Mouse (Mus musculus): ENCODE data around the gene Mical2. TPM values are rescaled to one million over a fixed set of nuclear protein-coding genes. Genes with fewer than 3 reads are reported as not detected.

The Mical2 gene
- polyA plus RNA-seq, 1 experiment: not detected

GRCm38 (mm10) chr7:112336213-112336631 is 110.6 kb downstream of the Mical2 start:
- H3K4me3 ChIP-seq (replicated peaks): no peak overlapping the region
- TF ChIP-seq GATA1 (IDR thresholded peaks at IDR 0.05; ENCODE audit: low read length): no peak
- no peak for TF ChIP-seq TAL1 (IDR thresholded peaks at IDR 0.05; ENCODE audit: low read length)
- H3K36me3 ChIP-seq (ENCODE audit: control insufficient read depth): no peaks in the 10 kb centered on the region
- H3K9me3 ChIP-seq (ENCODE audit: control insufficient read depth, low read length): no peaks in the 10 kb centered on the region
- H3K27me3 ChIP-seq (ENCODE audit: control insufficient read depth): no peaks in the 10 kb centered on the region
- H3K4me1 ChIP-seq (ENCODE audit: control insufficient read depth): no peaks in the 10 kb centered on the region

GRCm38 (mm10) chr7:112336769-112337168 is 111.1 kb downstream of the Mical2 start:
- no peak for TF ChIP-seq TAL1 (IDR thresholded peaks at IDR 0.05; ENCODE audit: low read length)
- no peak for TF ChIP-seq GATA1 (IDR thresholded peaks at IDR 0.05; ENCODE audit: low read length)
- H3K4me1 ChIP-seq (ENCODE audit: control insufficient read depth): no peaks in the 10 kb centered on the region

GRCm38 (mm10) chr7:112337736-112338135 is 112.1 kb downstream of the Mical2 start:
- no peak overlapping the region for H3K4me3 ChIP-seq (replicated peaks)
- H3K27me3 ChIP-seq (ENCODE audit: control insufficient read depth): no peaks in the 10 kb centered on the region
- H3K36me3 ChIP-seq (ENCODE audit: control insufficient read depth): no peaks in the 10 kb centered on the region
- TF ChIP-seq TAL1 (IDR thresholded peaks at IDR 0.05; ENCODE audit: low read length) (no peak), GATA1 (IDR thresholded peaks at IDR 0.05; ENCODE audit: low read length) (no peak)
- no peaks in the 10 kb centered on the region for H3K9me3 ChIP-seq (ENCODE audit: control insufficient read depth, low read length)
- no peaks in the 10 kb centered on the region for H3K4me1 ChIP-seq (ENCODE audit: control insufficient read depth)

More at GRCm38 (mm10) chr7:112336769-112337168, 111.1 kb downstream of the Mical2 start:
- Histone ChIP-seq H3K9me3 (ENCODE audit: control insufficient read depth, low read length) (no peaks in the 10 kb centered on the region), H3K27me3 (ENCODE audit: control insufficient read depth) (no peaks in the 10 kb centered on the region), H3K4me3 (replicated peaks) (no peak overlapping the region), H3K36me3 (ENCODE audit: control insufficient read depth) (no peaks in the 10 kb centered on the region)

GRCm38 (mm10) chr7:112341052-112341451 is 115.4 kb downstream of the Mical2 start:
- TF ChIP-seq GATA1 (IDR thresholded peaks at IDR 0.05; ENCODE audit: low read length): no peak
- no peak for TF ChIP-seq TAL1 (IDR thresholded peaks at IDR 0.05; ENCODE audit: low read length)
- no peaks in the 10 kb centered on the region for H3K27me3 ChIP-seq (ENCODE audit: control insufficient read depth)
- no peaks in the 10 kb centered on the region for H3K4me1 ChIP-seq (ENCODE audit: control insufficient read depth)
- no peaks in the 10 kb centered on the region for H3K9me3 ChIP-seq (ENCODE audit: control insufficient read depth, low read length)
- no peaks in the 10 kb centered on the region for H3K36me3 ChIP-seq (ENCODE audit: control insufficient read depth)
- no peak overlapping the region for H3K4me3 ChIP-seq (replicated peaks)

GRCm38 (mm10) chr7:112345687-112346086 is 120.0 kb downstream of the Mical2 start:
- no peaks in the 10 kb centered on the region for H3K36me3 ChIP-seq (ENCODE audit: control insufficient read depth)
- no peaks in the 10 kb centered on the region for H3K27me3 ChIP-seq (ENCODE audit: control insufficient read depth)
- H3K9me3 ChIP-seq (ENCODE audit: control insufficient read depth, low read length): no peaks in the 10 kb centered on the region
- TF ChIP-seq GATA1 (IDR thresholded peaks at IDR 0.05; ENCODE audit: low read length) (no peak), TAL1 (IDR thresholded peaks at IDR 0.05; ENCODE audit: low read length) (no peak)
- H3K4me3 ChIP-seq (replicated peaks): no peak overlapping the region
- H3K4me1 ChIP-seq (ENCODE audit: control insufficient read depth): no peaks in the 10 kb centered on the region

- Histone ChIP-seq H3K9me3 (ENCODE audit: control insufficient read depth, low read length) (no peaks in the 10 kb centered on the region), H3K36me3 (ENCODE audit: control insufficient read depth) (no peaks in the 10 kb centered on the region), H3K4me3 (replicated peaks) (no peak overlapping the region), H3K27me3 (ENCODE audit: control insufficient read depth) (no peaks in the 10 kb centered on the region), H3K4me1 (ENCODE audit: control insufficient read depth) (no peaks in the 10 kb centered on the region)
- TF ChIP-seq TAL1 (IDR thresholded peaks at IDR 0.05; ENCODE audit: low read length) (no peak), GATA1 (IDR thresholded peaks at IDR 0.05; ENCODE audit: low read length) (no peak)
Observed at GRCm38 (mm10) chr7:112351541-112351940, 125.9 kb downstream of the Mical2 start.

- TF ChIP-seq GATA1 (IDR thresholded peaks at IDR 0.05; ENCODE audit: low read length): no peak
Observed at GRCm38 (mm10) chr7:112352005-112352404, 126.3 kb downstream of the Mical2 start.

GRCm38 (mm10) chr7:112353011-112353410 is 127.4 kb downstream of the Mical2 start:
- no peak overlapping the region for H3K4me3 ChIP-seq (replicated peaks)
- H3K36me3 ChIP-seq (ENCODE audit: control insufficient read depth): no peaks in the 10 kb centered on the region
- no peaks in the 10 kb centered on the region for H3K4me1 ChIP-seq (ENCODE audit: control insufficient read depth)
- H3K27me3 ChIP-seq (ENCODE audit: control insufficient read depth): no peaks in the 10 kb centered on the region
- no peak for TF ChIP-seq GATA1 (IDR thresholded peaks at IDR 0.05; ENCODE audit: low read length)
- TF ChIP-seq TAL1 (IDR thresholded peaks at IDR 0.05; ENCODE audit: low read length): no peak
- no peaks in the 10 kb centered on the region for H3K9me3 ChIP-seq (ENCODE audit: control insufficient read depth, low read length)

More at GRCm38 (mm10) chr7:112352005-112352404, 126.3 kb downstream of the Mical2 start:
- Histone ChIP-seq H3K27me3 (ENCODE audit: control insufficient read depth) (no peaks in the 10 kb centered on the region), H3K4me3 (replicated peaks) (no peak overlapping the region), H3K36me3 (ENCODE audit: control insufficient read depth) (no peaks in the 10 kb centered on the region), H3K9me3 (ENCODE audit: control insufficient read depth, low read length) (no peaks in the 10 kb centered on the region), H3K4me1 (ENCODE audit: control insufficient read depth) (no peaks in the 10 kb centered on the region)

- TF ChIP-seq GATA1 (IDR thresholded peaks at IDR 0.05; ENCODE audit: low read length) (no peak), TAL1 (IDR thresholded peaks at IDR 0.05; ENCODE audit: low read length) (no peak)
- Histone ChIP-seq H3K4me3 (replicated peaks) (no peak overlapping the region), H3K27me3 (ENCODE audit: control insufficient read depth) (no peaks in the 10 kb centered on the region), H3K9me3 (ENCODE audit: control insufficient read depth, low read length) (no peaks in the 10 kb centered on the region), H3K36me3 (ENCODE audit: control insufficient read depth) (no peaks in the 10 kb centered on the region), H3K4me1 (ENCODE audit: control insufficient read depth) (no peaks in the 10 kb centered on the region)
Observed at GRCm38 (mm10) chr7:112353939-112354338, 128.3 kb downstream of the Mical2 start.

GRCm38 (mm10) chr7:112354503-112354951 is 128.9 kb downstream of the Mical2 start:
- Histone ChIP-seq H3K9me3 (ENCODE audit: control insufficient read depth, low read length) (no peaks in the 10 kb centered on the region), H3K4me3 (replicated peaks) (no peak overlapping the region), H3K27me3 (ENCODE audit: control insufficient read depth) (no peaks in the 10 kb centered on the region), H3K4me1 (ENCODE audit: control insufficient read depth) (no peaks in the 10 kb centered on the region), H3K36me3 (ENCODE audit: control insufficient read depth) (no peaks in the 10 kb centered on the region)
- TF ChIP-seq TAL1 (IDR thresholded peaks at IDR 0.05; ENCODE audit: low read length): no peak

Measured in erythroblast, embryonic 14.5 days (primary cell).